Mouse (Mus musculus) intestine, postnatal 0 days (tissue): ENCODE results near the gene Rpl5. TPM values are rescaled to one million over a fixed set of nuclear protein-coding genes. Genes with fewer than 3 reads are reported as not detected.
"Not testable (repeated sequence)": the region's sequence is repeated elsewhere in the genome, so short reads cannot be mapped to it uniquely, and the experiment has no call there.

Experiments used
- ATAC-seq: fragments of 200-750 bp; cut with Nextera tagmentation; 2 replicates; pipeline ENCODE4 v1.8.0; 2017; ENCODE audit warnings: mild to moderate bottlenecking, moderate TSS enrichment, moderate library complexity
- H3K27ac ChIP-seq: fragments of 300-500 bp; sonication (generic); 2 replicates; pipeline ENCODE4 v1.5.1; 2014; ENCODE audit warnings: mild to moderate bottlenecking, low read depth, low read length, moderate library complexity
- H3K27me3 ChIP-seq: fragments of 300-500 bp; sonication (generic); replicated peaks from 2 replicates; pipeline ENCODE4 v1.6.1; 2014; ENCODE audit warnings: low read length, mixed read lengths; ENCODE audit not compliant: control insufficient read depth, insufficient read depth
- H3K36me3 ChIP-seq: fragments of 300-500 bp; sonication (generic); 2 replicates; pipeline ENCODE4 v1.6.1; 2014; ENCODE audit warnings: mild to moderate bottlenecking, moderate library complexity; ENCODE audit not compliant: control insufficient read depth, insufficient read depth
- H3K4me1 ChIP-seq: fragments of 300-500 bp; sonication (generic); replicated peaks from 2 replicates; pipeline ENCODE4 v1.6.1; 2014; ENCODE audit warnings: antibody characterized with exemption, low read length, mixed read lengths; ENCODE audit not compliant: control insufficient read depth, insufficient read depth
- H3K4me2 ChIP-seq: fragments of 300-500 bp; sonication (generic); replicated peaks from 2 replicates; pipeline ENCODE4 v1.6.1; 2014; ENCODE audit warnings: low read depth, mild to moderate bottlenecking, moderate library complexity
- H3K4me3 ChIP-seq: fragments of 300-500 bp; sonication (generic); 2 replicates; pipeline ENCODE4 v1.5.1; 2014; ENCODE audit warnings: low read depth, low read length
- H3K9ac ChIP-seq: fragments of 300-500 bp; sonication (generic); 2 replicates; pipeline ENCODE4 v1.6.1; 2014; ENCODE audit warnings: mild to moderate bottlenecking, low read depth, low read length
- H3K9me3 ChIP-seq: fragments of 300-500 bp; sonication (generic); 2 replicates; pipeline ENCODE4 v1.6.1; 2016; ENCODE audit warnings: mixed run types; ENCODE audit not compliant: control insufficient read depth
- CTCF ChIP-seq: sonication (generic); IDR thresholded peaks from 2 replicates; pipeline ENCODE4 v1.5.1; 2016; ENCODE audit warnings: low read depth, mild to moderate bottlenecking, control low read depth, antibody characterized with exemption, moderate library complexity
- WGBS: fragments of 180-500 bp; shearing (Covaris S2); extraction: QIAGEN DNeasy Blood & Tissue Kit; methylation state at CpG from one replicate; pipeline ENCODE4 v1.1.7; 2014; 5-methylcytosine and 5-hydroxymethylcytosine counted together
- polyA plus RNA-seq: library from polyadenylated mRNA; unstranded; fragments of >200 nt; fragmentation: Nextera tagmentation; extraction: Ambion mirVana; gene quantifications from 2 replicates; pipeline ENCODE4 v1.2.1, GENCODE M21; 2015

Rpl5 gene
- polyA plus RNA-seq, 1 experiment from 2014 or later: 26.7 TPM

- H3K4me2 ChIP-seq: no peak overlapping the region
- H3K4me3 ChIP-seq: no peak overlapping the region
- H3K4me1 ChIP-seq: no peaks in the 10 kb centered on the region
- no peaks in the 10 kb centered on the region for H3K27me3 ChIP-seq
- H3K9me3 ChIP-seq: no peaks in the 10 kb centered on the region
- WGBS: 65% methylated on average over 11 of the region's 11 CpGs
- ATAC-seq: no peak
- no peak overlapping the region for H3K27ac ChIP-seq
- TF ChIP-seq CTCF: no peak
- H3K36me3 ChIP-seq: no peaks in the 10 kb centered on the region
- no peak overlapping the region for H3K9ac ChIP-seq
These were observed 26.4 kb downstream of the Rpl5 start for GRCm38 (mm10) chr5:107926550-107927249.

GRCm38 (mm10) chr5:107932556-107932955 is 32.3 kb downstream of the Rpl5 start:
- 33% methylated on average over 2 of the region's 2 CpGs for WGBS
- Histone ChIP-seq H3K27me3 (no peaks in the 10 kb centered on the region), H3K4me2 (no peak overlapping the region), H3K9me3 (no peaks in the 10 kb centered on the region), H3K4me1 (no peaks in the 10 kb centered on the region), H3K36me3 (no peaks in the 10 kb centered on the region), H3K9ac (no peak overlapping the region), H3K27ac (no peak overlapping the region), H3K4me3 (no peak overlapping the region)
- ATAC-seq: no peak
- TF ChIP-seq CTCF: no peak

GRCm38 (mm10) chr5:107933202-107933974 is 33.1 kb downstream of the Rpl5 start:
- Histone ChIP-seq H3K36me3 (no peaks in the 10 kb centered on the region), H3K9ac (no peak overlapping the region), H3K9me3 (no peaks in the 10 kb centered on the region), H3K4me1 (no peaks in the 10 kb centered on the region), H3K27ac (no peak overlapping the region), H3K4me3 (no peak overlapping the region), H3K27me3 (no peaks in the 10 kb centered on the region), H3K4me2 (no peak overlapping the region)
- ATAC-seq: no peak
- 71% methylated on average over 4 of the region's 4 CpGs for WGBS
- no peak for TF ChIP-seq CTCF

- ATAC-seq: no peak
- no peak overlapping the region for H3K4me2 ChIP-seq
- no peaks in the 10 kb centered on the region for H3K36me3 ChIP-seq
- no peaks in the 10 kb centered on the region for H3K4me1 ChIP-seq
- no peak for TF ChIP-seq CTCF
- 91% methylated on average over 10 of the region's 10 CpGs for WGBS
- H3K9ac ChIP-seq: no peak overlapping the region
- H3K27me3 ChIP-seq: no peaks in the 10 kb centered on the region
- H3K4me3 ChIP-seq: no peak overlapping the region
- no peaks in the 10 kb centered on the region for H3K9me3 ChIP-seq
- no peak overlapping the region for H3K27ac ChIP-seq
These were observed 34.7 kb downstream of the Rpl5 start for GRCm38 (mm10) chr5:107934770-107935543.

GRCm38 (mm10) chr5:107936625-107937389 is 36.5 kb downstream of the Rpl5 start:
- WGBS: 89% methylated on average over 10 of the region's 10 CpGs
- Histone ChIP-seq H3K4me3 (no peak overlapping the region), H3K36me3 (no peaks in the 10 kb centered on the region), H3K27ac (no peak overlapping the region), H3K9me3 (no peaks in the 10 kb centered on the region), H3K27me3 (no peaks in the 10 kb centered on the region), H3K4me1 (no peaks in the 10 kb centered on the region), H3K9ac (no peak overlapping the region), H3K4me2 (no peak overlapping the region)
- TF ChIP-seq CTCF: no peak
- ATAC-seq: no peak

GRCm38 (mm10) chr5:107938483-107938882 is 38.2 kb downstream of the Rpl5 start:
- WGBS: 61% methylated on average over 1 of the region's 1 CpGs
- H3K36me3 ChIP-seq, H3K4me1 ChIP-seq, H3K9me3 ChIP-seq, H3K4me2 ChIP-seq, H3K27me3 ChIP-seq, H3K27ac ChIP-seq, H3K9ac ChIP-seq, H3K4me3 ChIP-seq, ATAC-seq: not testable (repeated sequence)
